Mouse (Mus musculus): ENCODE data around the gene Rpusd3. TPM values are rescaled to one million over a fixed set of nuclear protein-coding genes. Genes with fewer than 3 reads are reported as not detected.

Rpusd3 gene
- total and polyA plus RNA-seq, 3 experiments = 24.8 to 34.1 TPM; not detected in 1

- Histone ChIP-seq H3K4me3 (ENCODE audit: control insufficient read depth in 1 of 2, insufficient read depth in 1 of 2, low read depth in 2 of 2, low read length in 2 of 2) (no peak overlapping the region), H3K27ac (ENCODE audit: control insufficient read depth, low read depth, low read length) (no peak overlapping the region), H3K79me2 (ENCODE audit: control insufficient read depth, insufficient read depth, low read length, poor library complexity) (peaks cover 8% of the 10 kb centered on the region), H3K9ac (ENCODE audit: control insufficient read depth, low read depth, low read length, poor library complexity, severe bottlenecking) (no peak overlapping the region), H3K36me3 (ENCODE audit: control insufficient read depth in 1 of 2, insufficient read depth in 2 of 2, low read length in 2 of 2) (peaks cover 0 to 4% of the 10 kb centered on the region in 2 experiments; a peak in 2 of 4 replicates), H3K27me3 (ENCODE audit: control insufficient read depth in 1 of 2, insufficient read depth in 2 of 2, low read length in 2 of 2) (no peaks in the 10 kb centered on the region), H3K4me1 (ENCODE audit: control insufficient read depth in 1 of 2, insufficient read depth in 2 of 2, low read length in 2 of 2) (peaks cover 0 to 6% of the 10 kb centered on the region in 2 experiments; a peak in 2 of 4 replicates), H3K9me3 (replicated peaks; ENCODE audit: insufficient read depth, low read length) (no peaks in the 10 kb centered on the region)
- DNase-seq (ENCODE audit: low read depth, low spot score) = peak; percentile 30
- TF ChIP-seq TCF12 (IDR thresholded peaks at IDR 0.05; ENCODE audit: low read depth, low read length) (0 out of 2 replicates have a peak, but pooled peaks have one; percentile 19), USF1 (IDR thresholded peaks at IDR 0.05; ENCODE audit: low read depth, low read length) (no peak), RCOR1 (IDR thresholded peaks at IDR 0.05; ENCODE audit: low read depth, low read length) (no peak), BHLHE40 (IDR thresholded peaks at IDR 0.05; ENCODE audit: borderline replicate concordance, low read depth, low read length) (no peak), MAZ (IDR thresholded peaks at IDR 0.05; ENCODE audit: low read depth, low read length) (no peak), MAX (IDR thresholded peaks at IDR 0.05; ENCODE audit: low read length) (no peak), UBTF (IDR thresholded peaks at IDR 0.05; ENCODE audit: borderline replicate concordance, insufficient read depth, low read depth, low read length) (no peak), ZMIZ1 (IDR thresholded peaks at IDR 0.05; ENCODE audit: low read depth, low read length) (no peak), USF2 (IDR thresholded peaks at IDR 0.05; ENCODE audit: borderline replicate concordance in 1 of 2, insufficient read depth in 1 of 2, low read depth in 1 of 2, low read length in 2 of 2) (no peak), MYB (IDR thresholded peaks at IDR 0.05; ENCODE audit: low read depth, low read length) (no peak), ETS1 (IDR thresholded peaks at IDR 0.05; ENCODE audit: low read depth, low read length) (no peak), POLR2A (IDR thresholded peaks at IDR 0.05; ENCODE audit: control insufficient read depth in 1 of 2, insufficient read depth in 1 of 2, low read depth in 1 of 2, low read length in 2 of 2, poor library complexity in 1 of 2) (no peak), MEF2A (IDR thresholded peaks at IDR 0.05; ENCODE audit: extremely low read depth, insufficient replicate concordance, low read depth, low read length, poor library complexity, severe bottlenecking) (no peak), SMC3 (IDR thresholded peaks at IDR 0.05; ENCODE audit: low read depth, low read length) (0 out of 2 replicates have a peak, but pooled peaks have one; percentile 3), MYC (IDR thresholded peaks at IDR 0.05; ENCODE audit: low read depth, low read length) (no peak), EP300 (IDR thresholded peaks at IDR 0.05; ENCODE audit: low read depth in 1 of 2, low read length in 2 of 2) (0 out of 4 replicates have a peak, but pooled peaks of 1 of the 2 experiments have one; percentile 10), E2F4 (IDR thresholded peaks at IDR 0.05; ENCODE audit: borderline replicate concordance, low read depth, low read length) (no peak), TAL1 (IDR thresholded peaks at IDR 0.05; ENCODE audit: low read length) (peak; percentile 21; the same call in 1 of the 2 replicates)
These were observed 45.6 kb downstream of the Rpusd3 start for GRCm38 (mm10) chr6:113373491-113373890.

- DNase-seq (ENCODE audit: low read depth, low spot score) = no peak
- TF ChIP-seq MAX (IDR thresholded peaks at IDR 0.05; ENCODE audit: low read length) (no peak), ETS1 (IDR thresholded peaks at IDR 0.05; ENCODE audit: low read depth, low read length) (no peak), JUND (IDR thresholded peaks at IDR 0.05; ENCODE audit: low read depth, low read length) (no peak), TCF12 (IDR thresholded peaks at IDR 0.05; ENCODE audit: low read depth, low read length) (no peak), MAFK (IDR thresholded peaks at IDR 0.05; ENCODE audit: borderline replicate concordance, low read depth, low read length) (no peak), ZC3H11A (IDR thresholded peaks at IDR 0.05; ENCODE audit: low read depth, low read length) (no peak), TBP (IDR thresholded peaks at IDR 0.05; ENCODE audit: low read depth, low read length) (no peak), RAD21 (IDR thresholded peaks at IDR 0.05; ENCODE audit: low read depth, low read length) (no peak), NELFE (IDR thresholded peaks at IDR 0.05; ENCODE audit: low read depth, low read length) (no peak), MAZ (IDR thresholded peaks at IDR 0.05; ENCODE audit: low read depth, low read length) (no peak), USF1 (IDR thresholded peaks at IDR 0.05; ENCODE audit: low read depth, low read length) (no peak), HCFC1 (IDR thresholded peaks at IDR 0.05; ENCODE audit: low read depth, low read length) (no peak), ZMIZ1 (IDR thresholded peaks at IDR 0.05; ENCODE audit: low read depth, low read length) (no peak), MYC (IDR thresholded peaks at IDR 0.05; ENCODE audit: low read depth, low read length) (no peak), SMC3 (IDR thresholded peaks at IDR 0.05; ENCODE audit: low read depth, low read length) (no peak), CHD2 (IDR thresholded peaks at IDR 0.05; ENCODE audit: low read length) (no peak), POLR2A (IDR thresholded peaks at IDR 0.05; ENCODE audit: control insufficient read depth in 1 of 2, insufficient read depth in 1 of 2, low read depth in 1 of 2, low read length in 2 of 2, poor library complexity in 1 of 2) (no peak), POLR2AphosphoS2 (IDR thresholded peaks at IDR 0.05; ENCODE audit: low read length) (no peak), RCOR1 (IDR thresholded peaks at IDR 0.05; ENCODE audit: low read depth, low read length) (no peak), GATA1 (IDR thresholded peaks at IDR 0.05; ENCODE audit: low read depth, low read length) (no peak)
- Histone ChIP-seq H3K9me3 (replicated peaks; ENCODE audit: insufficient read depth, low read length) (no peaks in the 10 kb centered on the region), H3K4me3 (ENCODE audit: control insufficient read depth in 1 of 2, insufficient read depth in 1 of 2, low read depth in 2 of 2, low read length in 2 of 2) (no peak overlapping the region), H3K79me2 (ENCODE audit: control insufficient read depth, insufficient read depth, low read length, poor library complexity) (no peaks in the 10 kb centered on the region), H3K4me1 (ENCODE audit: control insufficient read depth in 1 of 2, insufficient read depth in 2 of 2, low read length in 2 of 2) (no peaks in the 10 kb centered on the region), H3K9ac (ENCODE audit: control insufficient read depth, low read depth, low read length, poor library complexity, severe bottlenecking) (no peak overlapping the region), H3K27me3 (ENCODE audit: control insufficient read depth in 1 of 2, insufficient read depth in 2 of 2, low read length in 2 of 2) (no peaks in the 10 kb centered on the region), H3K27ac (ENCODE audit: control insufficient read depth, low read depth, low read length) (no peak overlapping the region), H3K36me3 (ENCODE audit: control insufficient read depth in 1 of 2, insufficient read depth in 2 of 2, low read length in 2 of 2) (no peaks in the 10 kb centered on the region; a peak in 1 of 4 replicates)
These were observed 48.8 kb downstream of the Rpusd3 start for GRCm38 (mm10) chr6:113370194-113370929.

All from MEL (cell line).